Mouse (Mus musculus) megakaryocyte-erythroid progenitor cell, adult 5-6 weeks (primary cell): ENCODE data around the gene Srpk2. TPM values are rescaled to one million over a fixed set of nuclear protein-coding genes. Genes with fewer than 3 reads are reported as not detected.

Source experiments
- ATAC-seq: replicated peaks from 2 replicates; pipeline ENCODE4 v1.8.0; 2016; ENCODE audit warnings: mild to moderate bottlenecking, inconsistent platforms; ENCODE audit not compliant: severe bottlenecking, poor library complexity, low FRiP score, low TSS enrichment
- total RNA-seq, 2 experiments: library from RNA; stranded (forward) in 1 of 2; stranded (reverse) in 1 of 2; fragments of 200-1000, 215-1000 nt in 1 of 2; fragments of >200 nt in 1 of 2; fragmentation: Nextera tagmentation in 1 of 2; gene quantifications; 2 replicates each; pipeline ENCODE4 v1.2.3; 2014 to 2017

Srpk2 gene
- total RNA-seq, 2 experiments from 2014 or later = 15.2 to 18.2 TPM

GRCm38 (mm10) chr5:23578322-23578957, 106.0 kb downstream of the Srpk2 start:
- ATAC-seq = peak; percentile 55; the same call in 1 of the 2 replicates

- no peak for ATAC-seq
These were observed 106.6 kb downstream of the Srpk2 start for GRCm38 (mm10) chr5:23577847-23578246.

GRCm38 (mm10) chr5:23576336-23577094, 107.9 kb downstream of the Srpk2 start:
- no peak for ATAC-seq

GRCm38 (mm10) chr5:23573942-23574341, 110.5 kb downstream of the Srpk2 start:
- ATAC-seq = no peak

GRCm38 (mm10) chr5:23568188-23568587, 116.2 kb downstream of the Srpk2 start:
- no peak for ATAC-seq

- ATAC-seq = no peak
These were observed 118.0 kb downstream of the Srpk2 start for GRCm38 (mm10) chr5:23566382-23566781.

GRCm38 (mm10) chr5:23562278-23563060, 121.9 kb downstream of the Srpk2 start:
- ATAC-seq = no peak

GRCm38 (mm10) chr5:23561227-23561626, 123.2 kb downstream of the Srpk2 start:
- ATAC-seq = no peak

GRCm38 (mm10) chr5:23560171-23560570, 124.2 kb downstream of the Srpk2 start:
- no peak for ATAC-seq

GRCm38 (mm10) chr5:23556007-23556770, 128.2 kb downstream of the Srpk2 start:
- no peak for ATAC-seq

GRCm38 (mm10) chr5:23553338-23553737, 131.1 kb downstream of the Srpk2 start:
- peak; percentile 91 for ATAC-seq

- ATAC-seq = peak; percentile 48; the same call in 1 of the 2 replicates
These were observed 132.7 kb downstream of the Srpk2 start for GRCm38 (mm10) chr5:23551687-23552086.

- ATAC-seq = no peak
These were observed 148.7 kb downstream of the Srpk2 start for GRCm38 (mm10) chr5:23535692-23536091.

- no peak for ATAC-seq
These were observed 152.8 kb downstream of the Srpk2 start for GRCm38 (mm10) chr5:23531541-23532096.

- ATAC-seq = no peak
These were observed 153.3 kb downstream of the Srpk2 start for GRCm38 (mm10) chr5:23531100-23531499.

- no peak for ATAC-seq
These were observed 159.8 kb downstream of the Srpk2 start for GRCm38 (mm10) chr5:23524621-23525020.

GRCm38 (mm10) chr5:23523936-23524335, 160.5 kb downstream of the Srpk2 start:
- no peak for ATAC-seq

- ATAC-seq = no peak
These were observed 162.8 kb downstream of the Srpk2 start for GRCm38 (mm10) chr5:23521645-23522044.

GRCm38 (mm10) chr5:23519679-23520078, 164.7 kb downstream of the Srpk2 start:
- no peak for ATAC-seq
